Mouse (Mus musculus) lung, adult 2 months (tissue): Measurements from ENCODE around the gene Lrrc51. TPM values are rescaled to one million over a fixed set of nuclear protein-coding genes. Genes with fewer than 3 reads are reported as not detected.

Source experiments
- DNase-seq: peaks from one replicate; pipeline ENCODE4 v3.0.0; 2022
- H3K4me1 ChIP-seq: fragments of 200-500 bp; 2 replicates; pipeline ENCODE4 v1.6.1; 2011; ENCODE audit warnings: low read length; ENCODE audit not compliant: control insufficient read depth, insufficient read depth
- H3K4me3 ChIP-seq: fragments of 200-500 bp; replicated peaks from 2 replicates; pipeline ENCODE3; 2011; ENCODE audit warnings: low read depth, mild to moderate bottlenecking, control low read depth, low read length; ENCODE audit errors: extremely low read depth
- CTCF ChIP-seq: fragments of 200-500 bp; IDR thresholded peaks from 2 replicates; pipeline ENCODE4 v1.5.1; 2011; ENCODE audit warnings: mild to moderate bottlenecking, low read length, control low read depth; ENCODE audit not compliant: insufficient read depth
- POLR2A ChIP-seq: fragments of 200-500 bp; IDR thresholded peaks from 2 replicates; pipeline ENCODE4 v1.6.1; 2011; ENCODE audit warnings: low read depth, mild to moderate bottlenecking, control low read depth, low read length, borderline replicate concordance; ENCODE audit errors: extremely low read depth
- WGBS: fragments of 180-500 bp; shearing (Covaris S2); methylation state at CpG from one replicate; pipeline ENCODE4 v1.1.7; 2018; 5-methylcytosine and 5-hydroxymethylcytosine counted together
- polyA plus RNA-seq: library from polyadenylated mRNA; depleted of rRNA; stranded (reverse); fragments of >200 nt; gene quantifications from 2 replicates; pipeline ENCODE4 v1.2.3, GENCODE M21; 2012; rRNA removed

The Lrrc51 gene
- polyA plus RNA-seq, 1 experiment, result 36.5 TPM

DNA sequence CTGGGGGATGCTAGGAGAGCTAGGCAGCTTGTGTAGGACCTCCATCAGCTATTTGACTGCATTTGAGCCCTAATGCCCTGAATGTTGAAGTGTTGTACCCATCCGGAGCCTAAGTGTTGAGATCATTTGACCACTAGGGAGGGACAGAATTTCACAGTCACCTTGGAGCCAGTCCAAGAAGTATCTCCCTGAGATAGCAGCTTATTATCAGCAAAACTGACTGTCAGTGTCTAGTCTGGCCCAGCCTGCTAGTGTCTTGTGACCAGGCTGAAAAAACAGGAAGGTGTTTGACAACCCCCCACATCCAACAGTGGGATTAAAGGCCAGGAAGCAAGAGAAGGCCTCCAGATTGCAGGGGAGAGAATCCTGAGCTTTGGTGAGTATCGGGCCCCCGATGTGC is 62.4 kb downstream of the Lrrc51 start:
- TF ChIP-seq CTCF, result no peak
- TF ChIP-seq POLR2A, result no peak
- Histone ChIP-seq H3K4me3 (no peak overlapping the region), H3K4me1 (no peaks in the 10 kb centered on the region)
- 59% methylated on average over 3 of the region's 3 CpGs for WGBS
- DNase-seq, result no peak

DNA sequence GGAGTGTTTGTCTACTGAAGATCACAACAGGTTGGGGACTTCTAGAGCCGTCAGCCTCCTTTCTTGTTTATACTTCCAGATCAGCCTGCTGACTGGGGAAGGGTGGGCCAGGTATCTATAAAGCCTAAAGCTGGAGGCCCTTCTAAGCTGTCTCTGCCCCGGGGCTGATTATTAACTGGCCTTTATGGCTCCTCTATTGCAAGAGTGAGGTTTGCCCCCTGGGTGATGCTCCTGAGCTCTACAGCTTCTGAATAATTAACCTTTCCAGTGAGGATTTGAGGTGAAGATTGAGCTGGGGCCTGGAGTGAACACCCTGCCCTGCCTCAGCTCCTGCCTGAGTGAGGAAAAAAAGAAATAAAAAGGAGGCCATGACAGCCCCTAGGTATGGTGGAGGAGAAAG is 63.1 kb downstream of the Lrrc51 start, which contains the start of gene Folr1:
Gene Folr1 (minus strand): TSS at position 160 of the 400 bp plus-strand sequence.
- TF ChIP-seq POLR2A (no peak), CTCF (no peak)
- no peak within 1 kb of the TSS for H3K4me3 ChIP-seq
- DNase-seq, result no peak
- 70% methylated on average over 2 of the region's 2 CpGs for WGBS
- H3K4me1 ChIP-seq, result no peaks in the 10 kb centered on the region

DNA sequence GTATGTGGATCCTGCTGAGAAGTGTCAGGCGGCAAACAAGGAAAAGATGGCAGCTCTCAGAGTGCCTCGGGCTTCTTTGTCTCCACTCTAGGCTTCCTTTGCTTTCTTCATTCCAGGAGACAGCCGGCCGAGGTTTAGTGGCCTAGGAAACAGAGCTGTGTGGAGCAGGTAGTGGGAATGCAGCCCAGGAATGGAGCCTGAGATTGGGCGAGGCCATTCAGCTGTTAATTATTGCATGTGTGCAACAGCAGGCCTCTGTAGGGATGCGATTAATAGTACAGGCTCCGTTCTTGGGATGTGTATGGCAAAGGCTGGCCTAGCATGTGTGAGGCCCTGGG is 64.6 kb downstream of the Lrrc51 start:
- Histone ChIP-seq H3K4me3 (no peak overlapping the region), H3K4me1 (no peaks in the 10 kb centered on the region)
- DNase-seq, result no peak
- TF ChIP-seq POLR2A, result no peak
- TF ChIP-seq CTCF, result no peak
- 74% methylated on average over 7 of the region's 7 CpGs for WGBS

- no peak for DNase-seq
- TF ChIP-seq CTCF (no peak), POLR2A (no peak)
- H3K4me1 ChIP-seq, result no peaks in the 10 kb centered on the region
- no peak overlapping the region for H3K4me3 ChIP-seq
- WGBS, result 77% methylated on average over 13 of the region's 13 CpGs
Observed at GRCm38 (mm10) chr7:101868241-101869162, 65.2 kb downstream of the Lrrc51 start.

DNA sequence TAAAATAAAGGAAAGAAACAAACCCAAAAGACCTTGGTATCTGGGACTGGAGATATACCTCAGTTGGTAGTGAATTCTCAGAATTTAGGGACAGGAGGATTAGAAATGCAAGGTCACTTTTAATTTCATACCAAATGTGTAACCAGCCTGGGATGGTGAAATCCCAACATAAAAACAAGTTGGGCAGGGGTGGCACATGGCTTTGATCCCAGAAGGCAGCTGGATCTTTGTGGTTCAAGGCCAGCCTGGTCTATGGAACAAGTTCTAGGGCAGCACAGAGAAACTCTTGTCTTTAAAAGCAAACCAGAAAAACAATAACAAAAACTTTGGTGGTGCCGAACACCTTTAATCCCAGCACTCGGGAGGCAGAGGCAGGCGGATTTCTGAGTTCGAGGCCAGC is 66.2 kb downstream of the Lrrc51 start:
- TF ChIP-seq POLR2A, result no peak
- no peak for TF ChIP-seq CTCF
- 90% methylated on average over 4 of the region's 4 CpGs for WGBS
- H3K4me3 ChIP-seq, result no peak overlapping the region
- H3K4me1 ChIP-seq, result no peaks in the 10 kb centered on the region
- no peak for DNase-seq

GRCm38 (mm10) chr7:101866491-101867265 is 67.0 kb downstream of the Lrrc51 start:
- H3K4me3 ChIP-seq, result no peak overlapping the region
- TF ChIP-seq CTCF (no peak), POLR2A (no peak)
- WGBS, result 85% methylated on average over 11 of the region's 11 CpGs
- no peaks in the 10 kb centered on the region for H3K4me1 ChIP-seq
- no peak for DNase-seq

- 61% methylated on average over 3 of the region's 3 CpGs for WGBS
- Histone ChIP-seq H3K4me1 (no peaks in the 10 kb centered on the region), H3K4me3 (no peak within 1 kb of the TSS)
- DNase-seq, result no peak
- TF ChIP-seq POLR2A (no peak), CTCF (no peak)
Observed at GRCm38 (mm10) chr7:101863415-101863814, 70.3 kb downstream of the Lrrc51 start, which contains the start of gene Anapc15. Gene Anapc15, plus strand, starts transcription at chr7:101863715.

Other genes with a start within 250 kb of the Lrrc51 start
- not detected in 2 replicates for gene Phox2a, start 115.6 kb downstream of the Lrrc51 start, polyA plus RNA-seq
- gene Inppl1, start 95.7 kb downstream of the Lrrc51 start, polyA plus RNA-seq, result 84.3 TPM in 2 replicates
- gene Folr2, start 76.7 kb downstream of the Lrrc51 start, polyA plus RNA-seq, result 11.8 and 12.6 TPM in 2 replicates
- 21.1 and 36.2 TPM in 2 replicates for gene Anapc15, start 70.2 kb downstream of the Lrrc51 start, polyA plus RNA-seq
- 0.67 and 1.2 TPM in 2 replicates for gene Folr1, start 63.1 kb downstream of the Lrrc51 start, polyA plus RNA-seq
- 171 and 205 TPM in 2 replicates for gene Lamtor1, start 28.0 kb downstream of the Lrrc51 start, polyA plus RNA-seq
- gene Tomt, start 27.5 kb downstream of the Lrrc51 start, polyA plus RNA-seq, result 0.06 TPM in 1 of 2 replicates, not detected in the other
- gene Numa1, start 216 bp upstream of the Lrrc51 start, polyA plus RNA-seq, result 80.1 and 93.4 TPM in 2 replicates
- gene Il18bp, start 84.8 kb upstream of the Lrrc51 start, polyA plus RNA-seq, result 11.4 and 12.0 TPM in 2 replicates
- 20.5 and 31.9 TPM in 2 replicates for gene Rnf121, start 131.6 kb upstream of the Lrrc51 start, polyA plus RNA-seq
- gene Xndc1, start 131.6 kb upstream of the Lrrc51 start, polyA plus RNA-seq, result 14.8 and 18.9 TPM in 2 replicates
- gene Xntrpc, start 131.8 kb upstream of the Lrrc51 start, polyA plus RNA-seq, result 3.0 and 3.5 TPM in 2 replicates
- not detected in 2 replicates for gene Trpc2, start 149.2 kb upstream of the Lrrc51 start, polyA plus RNA-seq
- 7.3 and 15.7 TPM in 2 replicates for gene Art1, start 167.8 kb upstream of the Lrrc51 start, polyA plus RNA-seq
- gene Art5, start 175.6 kb upstream of the Lrrc51 start, polyA plus RNA-seq, result 0.27 and 1.2 TPM in 2 replicates
- gene Chrna10, start 182.9 kb upstream of the Lrrc51 start, polyA plus RNA-seq, result 1.6 and 1.9 TPM in 2 replicates